ENCODE assay signal across 12 mouse cellular contexts in the genomic region with DNA sequence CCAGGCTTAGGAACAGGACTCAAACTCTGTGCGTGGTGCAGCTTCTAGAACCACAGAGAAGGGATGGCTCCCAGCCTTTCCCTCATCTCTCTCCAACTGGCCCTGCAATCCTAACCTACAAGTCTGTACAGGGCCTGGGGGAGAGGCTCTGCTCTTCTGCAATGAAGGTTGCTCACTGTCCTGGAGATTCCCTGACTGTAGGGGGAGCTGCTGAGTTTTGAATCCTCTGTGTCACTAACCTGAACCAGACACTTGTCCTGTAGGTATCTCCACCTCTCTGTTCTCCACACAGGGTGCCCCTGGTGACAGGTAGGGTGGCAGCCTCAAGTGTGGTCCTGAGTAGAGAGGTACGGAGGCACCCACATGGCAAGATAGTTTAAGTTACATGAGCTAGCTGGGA. TPM values are rescaled to one million over a fixed set of nuclear protein-coding genes. Genes with fewer than 3 reads are reported as not detected.
A peak's percentile ranks its signal among the peaks of the same experiment; 100 is the strongest.
DNase-seq lines count a peak whose midpoint lies in the region; ATAC-seq and TF ChIP-seq lines count a peak whose summit lies in the region.
"Had no signal": no experiment of that assay in that cellular context is flagged by ENCODE, and none has a peak within 500 bp of the region (broad histone marks: within the 10 kb centered on the region; RNA-seq: fewer than 3 reads in every experiment).

No protein-coding gene starts in this region.

- ATAC-seq in hindbrain, postnatal 0 days = 0 out of 2 replicates have a peak, but pooled peaks have one; percentile 7
- no peak for ATAC-seq in hindbrain, embryonic 12.5 days (ENCODE audit: low FRiP score)
- 0 out of 2 replicates have a peak, but pooled peaks have one; percentile 32 for ATAC-seq in liver, embryonic 11.5 days (replicated peaks; ENCODE audit: low FRiP score)
- ATAC-seq: forebrain, embryonic 15.5 days had no signal

- DNase-seq in hindbrain, postnatal 0 days (ENCODE audit: low spot score) = no peak
- DNase-seq in thymus, postnatal 25 days = peak; percentile 13
- DNase-seq in thymus, postnatal 36 days = no peak
- no peak for DNase-seq in liver, embryonic 11.5 days (ENCODE audit: low spot score)
- DNase-seq in cerebellum, postnatal 25 days = no peak
- no peak for DNase-seq in heart, postnatal 14 days
- no peak for DNase-seq in kidney, postnatal 4 days
- DNase-seq: kidney, adult 18-20 months had no signal

- no peak overlapping the region for H3K4me3 ChIP-seq in hindbrain, postnatal 0 days (ENCODE audit: low read length)
- H3K4me3 ChIP-seq in hindbrain, embryonic 12.5 days = no peak overlapping the region
- H3K4me3 ChIP-seq in liver, embryonic 11.5 days (ENCODE audit: low read depth, low read length) = no peak overlapping the region
- H3K4me3 ChIP-seq: forebrain, embryonic 15.5 days; heart, embryonic 10.5 days; midbrain, embryonic 12.5 days had no signal

- H3K4me1 ChIP-seq in hindbrain, postnatal 0 days (ENCODE audit: insufficient read depth, low read length) = no peaks in the 10 kb centered on the region
- no peaks in the 10 kb centered on the region for H3K4me1 ChIP-seq in hindbrain, embryonic 12.5 days
- H3K4me1 ChIP-seq in liver, embryonic 11.5 days (replicated peaks; ENCODE audit: control insufficient read depth, insufficient read depth, low read length) = peaks cover 4% of the 10 kb centered on the region; the same call in 1 of the 2 replicates
- H3K4me1 ChIP-seq: forebrain, embryonic 15.5 days; heart, embryonic 10.5 days; midbrain, embryonic 12.5 days had no signal

- no peak overlapping the region for H3K27ac ChIP-seq in hindbrain, postnatal 0 days
- no peak overlapping the region for H3K27ac ChIP-seq in hindbrain, embryonic 12.5 days
- no peak overlapping the region for H3K27ac ChIP-seq in liver, embryonic 11.5 days (ENCODE audit: low read depth, low read length)
- H3K27ac ChIP-seq: forebrain, embryonic 15.5 days; heart, embryonic 10.5 days; midbrain, embryonic 12.5 days had no signal

- no peaks in the 10 kb centered on the region for H3K27me3 ChIP-seq in hindbrain, postnatal 0 days (ENCODE audit: insufficient read depth, low read length)
- H3K27me3 ChIP-seq in hindbrain, embryonic 12.5 days = no peaks in the 10 kb centered on the region
- no peaks in the 10 kb centered on the region; the same call in 1 of the 2 replicates for H3K27me3 ChIP-seq in liver, embryonic 11.5 days (replicated peaks; ENCODE audit: control insufficient read depth, insufficient read depth, low read length)
- H3K27me3 ChIP-seq: forebrain, embryonic 15.5 days; midbrain, embryonic 12.5 days had no signal

- no peak overlapping the region for H3K4me2 ChIP-seq in hindbrain, postnatal 0 days (ENCODE audit: low read depth, low read length)
- H3K4me2 ChIP-seq in hindbrain, embryonic 12.5 days (replicated peaks) = no peak overlapping the region
- no peak overlapping the region for H3K4me2 ChIP-seq in liver, embryonic 11.5 days
- H3K4me2 ChIP-seq: forebrain, embryonic 15.5 days; midbrain, embryonic 12.5 days had no signal

- no peak overlapping the region for H3K9ac ChIP-seq in hindbrain, postnatal 0 days (replicated peaks; ENCODE audit: low read length)
- no peak overlapping the region for H3K9ac ChIP-seq in hindbrain, embryonic 12.5 days
- no peak overlapping the region for H3K9ac ChIP-seq in liver, embryonic 11.5 days (ENCODE audit: low read depth, low read length)
- H3K9ac ChIP-seq: forebrain, embryonic 15.5 days; midbrain, embryonic 12.5 days had no signal

- WGBS in hindbrain, postnatal 0 days = 71% methylated on average over 2 of the region's 2 CpGs
- 68% methylated on average over 2 of the region's 2 CpGs for WGBS in hindbrain, embryonic 12.5 days
- 71% methylated on average over 2 of the region's 2 CpGs for WGBS in liver, embryonic 11.5 days

- intact Hi-C loops in heart, postnatal 14 days (cut with DNase I) = no loop called here

- H3K9me3 ChIP-seq in hindbrain, postnatal 0 days (ENCODE audit: low read length) = no peaks in the 10 kb centered on the region
- H3K9me3 ChIP-seq in hindbrain, embryonic 12.5 days (replicated peaks) = no peaks in the 10 kb centered on the region
- no peaks in the 10 kb centered on the region for H3K9me3 ChIP-seq in liver, embryonic 11.5 days (ENCODE audit: control insufficient read depth, low read length)
- H3K9me3 ChIP-seq: forebrain, embryonic 15.5 days; heart, embryonic 10.5 days; midbrain, embryonic 12.5 days had no signal

- no peak; the same call in 1 of the 2 replicates for TF ChIP-seq CTCF in hindbrain, postnatal 0 days (IDR thresholded peaks at IDR 0.05; ENCODE audit: low read depth)

- no peaks in the 10 kb centered on the region for H3K36me3 ChIP-seq in hindbrain, postnatal 0 days (ENCODE audit: insufficient read depth, low read length)
- H3K36me3 ChIP-seq in hindbrain, embryonic 12.5 days = no peaks in the 10 kb centered on the region
- no peaks in the 10 kb centered on the region for H3K36me3 ChIP-seq in liver, embryonic 11.5 days (ENCODE audit: control insufficient read depth, insufficient read depth, low read length)
- H3K36me3 ChIP-seq: forebrain, embryonic 15.5 days; heart, embryonic 10.5 days; midbrain, embryonic 12.5 days had no signal

RNA-seq across cellular contexts. Expression of a gene that starts 38.3 kb away (rescaled TPM):
- 2.9 and 5.4 TPM in 2 replicates for total RNA-seq in hindbrain, postnatal 0 days (2014; rRNA removed)
- polyA plus RNA-seq in hindbrain, postnatal 0 days (2015; fragmentation: Nextera tagmentation; extraction: Ambion mirVana) = 2.5 and 3.0 TPM in 2 replicates
- polyA plus RNA-seq in hindbrain, embryonic 12.5 days (2016; fragmentation: Nextera tagmentation; extraction: Ambion mirVana) = 6.9 and 7.2 TPM in 2 replicates
- 7.8 and 8.3 TPM in 2 replicates for polyA plus RNA-seq in liver, embryonic 11.5 days (2014; fragmentation: Nextera tagmentation; extraction: Ambion mirVana)
- 10 to 100 TPM; 14.9 to 15.3 TPM for total RNA-seq in heart, postnatal 14 days (2021)

RNA-seq across cellular contexts. Expression of a gene that starts 40.2 kb away (rescaled TPM):
- total RNA-seq in hindbrain, postnatal 0 days (2014; rRNA removed) = 8.9 and 15.2 TPM in 2 replicates
- 13.3 and 15.8 TPM in 2 replicates for polyA plus RNA-seq in hindbrain, postnatal 0 days (2015; fragmentation: Nextera tagmentation; extraction: Ambion mirVana)
- polyA plus RNA-seq in hindbrain, embryonic 12.5 days (2016; fragmentation: Nextera tagmentation; extraction: Ambion mirVana) = 2.1 and 2.4 TPM in 2 replicates
- 1.6 and 1.7 TPM in 2 replicates for polyA plus RNA-seq in liver, embryonic 11.5 days (2014; fragmentation: Nextera tagmentation; extraction: Ambion mirVana)
- total RNA-seq in heart, postnatal 14 days (2021) = 10 to 100 TPM; 20.7 to 25.9 TPM

RNA-seq across cellular contexts. Expression of a gene that starts 45.6 kb away (rescaled TPM):
- total RNA-seq in hindbrain, postnatal 0 days (2014; rRNA removed) = not detected in 2 replicates
- polyA plus RNA-seq in hindbrain, postnatal 0 days (2015; fragmentation: Nextera tagmentation; extraction: Ambion mirVana) = 0.29 and 0.42 TPM in 2 replicates
- 0.46 and 1.7 TPM in 2 replicates for polyA plus RNA-seq in hindbrain, embryonic 12.5 days (2016; fragmentation: Nextera tagmentation; extraction: Ambion mirVana)
- 7.3 and 9.5 TPM in 2 replicates for polyA plus RNA-seq in liver, embryonic 11.5 days (2014; fragmentation: Nextera tagmentation; extraction: Ambion mirVana)
- under 1 TPM; 0.66 to 0.81 TPM for total RNA-seq in heart, postnatal 14 days (2021)
